Mouse (Mus musculus): ENCODE measurements at regions not wholly inside any gene's neighbourhood (a gene's known extent, or its start where the extent isn't known, plus 50 kb on each side); places are given as distances from the start of the nearest gene placed in this dataset.

GRCm38 (mm10) chr5:51763599-51763998 is 196.1 kb upstream of the Ppargc1a start:
- H3K36me3 ChIP-seq (ENCODE audit: insufficient read depth, low read length): no peaks in the 10 kb centered on the region

GRCm38 (mm10) chr5:51762352-51762751 is 194.8 kb upstream of the Ppargc1a start:
- Histone ChIP-seq H3K4me3 (ENCODE audit: low read length) (no peak overlapping the region), H3K27ac (ENCODE audit: low read length) (no peak overlapping the region), H3K9ac (replicated peaks; ENCODE audit: low read length) (no peak overlapping the region), H3K27me3 (ENCODE audit: insufficient read depth, low read length) (no peaks in the 10 kb centered on the region), H3K36me3 (ENCODE audit: insufficient read depth, low read length) (no peaks in the 10 kb centered on the region), H3K4me2 (replicated peaks; ENCODE audit: low read depth, low read length) (no peak overlapping the region), H3K9me3 (ENCODE audit: low read length) (no peaks in the 10 kb centered on the region), H3K4me1 (ENCODE audit: insufficient read depth, low read length) (no peaks in the 10 kb centered on the region)
- no peak for ATAC-seq (ENCODE audit: low FRiP score, low TSS enrichment)
- 37% methylated on average over 3 of the region's 3 CpGs for WGBS

More at GRCm38 (mm10) chr5:51763599-51763998, 196.1 kb upstream of the Ppargc1a start:
- H3K4me2 ChIP-seq (replicated peaks; ENCODE audit: low read depth, low read length): no peak overlapping the region
- H3K9me3 ChIP-seq (ENCODE audit: low read length): no peaks in the 10 kb centered on the region
- no peaks in the 10 kb centered on the region for H3K4me1 ChIP-seq (ENCODE audit: insufficient read depth, low read length)
- H3K27me3 ChIP-seq (ENCODE audit: insufficient read depth, low read length): no peaks in the 10 kb centered on the region
- no peak overlapping the region for H3K27ac ChIP-seq (ENCODE audit: low read length)
- ATAC-seq (ENCODE audit: low FRiP score, low TSS enrichment): no peak
- no peak overlapping the region for H3K4me3 ChIP-seq (ENCODE audit: low read length)
- 66% methylated on average over 7 of the region's 7 CpGs for WGBS
- H3K9ac ChIP-seq (replicated peaks; ENCODE audit: low read length): no peak overlapping the region

DNA sequence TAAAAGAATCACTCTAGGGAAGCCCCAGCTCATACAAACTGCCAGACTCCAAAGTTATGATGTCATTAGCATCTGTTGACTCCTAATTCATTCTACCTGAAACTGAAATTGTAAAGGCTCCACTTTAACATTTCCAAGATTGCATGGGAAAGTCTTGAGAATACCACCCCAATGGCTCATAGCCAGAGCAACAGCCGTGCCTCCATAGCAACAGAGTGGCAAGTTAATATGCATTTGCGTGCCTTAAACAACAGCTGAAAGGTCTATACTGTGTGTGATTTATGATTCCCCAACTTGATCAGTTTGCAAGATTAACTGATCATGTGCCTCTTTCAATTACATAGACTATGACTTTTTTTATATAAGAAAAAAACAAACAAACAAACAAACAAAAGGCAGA is 190.8 kb upstream of the Ppargc1a start:
- Histone ChIP-seq H3K27me3 (ENCODE audit: insufficient read depth, low read length) (no peaks in the 10 kb centered on the region), H3K4me3 (ENCODE audit: low read length) (no peak overlapping the region), H3K9ac (replicated peaks; ENCODE audit: low read length) (no peak overlapping the region), H3K4me1 (ENCODE audit: insufficient read depth, low read length) (no peaks in the 10 kb centered on the region), H3K36me3 (ENCODE audit: insufficient read depth, low read length) (no peaks in the 10 kb centered on the region), H3K27ac (ENCODE audit: low read length) (no peak overlapping the region), H3K4me2 (replicated peaks; ENCODE audit: low read depth, low read length) (no peak overlapping the region), H3K9me3 (ENCODE audit: low read length) (no peaks in the 10 kb centered on the region)
- WGBS: 81% methylated on average over 2 of the region's 2 CpGs
- no peak for ATAC-seq (ENCODE audit: low FRiP score, low TSS enrichment)

- WGBS: 86% methylated on average over 2 of the region's 2 CpGs
- no peak overlapping the region for H3K4me3 ChIP-seq (ENCODE audit: low read length)
These were observed 190.3 kb upstream of the Ppargc1a start for GRCm38 (mm10) chr5:51757864-51758263.

DNA sequence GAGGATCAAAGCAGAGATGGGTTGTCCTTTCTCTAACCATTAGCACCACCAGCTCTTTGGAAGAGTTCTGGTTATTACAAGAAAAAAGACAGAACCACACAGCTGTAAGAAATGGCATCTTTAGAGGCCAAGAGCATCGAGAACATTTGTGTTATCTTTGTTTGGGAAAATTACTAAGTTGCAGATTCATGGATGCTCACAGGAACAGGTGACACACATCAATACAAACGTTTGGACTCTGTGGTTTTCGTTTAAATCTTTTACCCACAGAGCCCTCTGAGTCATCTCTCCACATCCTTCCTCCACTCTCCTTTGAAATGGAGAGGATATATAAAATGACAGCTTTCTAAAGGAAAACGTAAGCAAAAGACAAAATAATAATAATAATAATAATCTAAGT is 184.5 kb upstream of the Ppargc1a start:
- Histone ChIP-seq H3K9me3 (ENCODE audit: low read length) (no peaks in the 10 kb centered on the region), H3K4me3 (ENCODE audit: low read length) (no peak overlapping the region), H3K27ac (ENCODE audit: low read length) (no peak overlapping the region), H3K27me3 (ENCODE audit: insufficient read depth, low read length) (no peaks in the 10 kb centered on the region), H3K9ac (replicated peaks; ENCODE audit: low read length) (no peak overlapping the region), H3K4me1 (ENCODE audit: insufficient read depth, low read length) (no peaks in the 10 kb centered on the region), H3K36me3 (ENCODE audit: insufficient read depth, low read length) (no peaks in the 10 kb centered on the region), H3K4me2 (replicated peaks; ENCODE audit: low read depth, low read length) (no peak overlapping the region)
- no peak for ATAC-seq (ENCODE audit: low FRiP score, low TSS enrichment)
- 67% methylated on average over 4 of the region's 4 CpGs for WGBS

More at GRCm38 (mm10) chr5:51757864-51758263, 190.3 kb upstream of the Ppargc1a start:
- Histone ChIP-seq H3K4me1 (ENCODE audit: insufficient read depth, low read length) (no peaks in the 10 kb centered on the region), H3K9ac (replicated peaks; ENCODE audit: low read length) (no peak overlapping the region), H3K36me3 (ENCODE audit: insufficient read depth, low read length) (no peaks in the 10 kb centered on the region), H3K27me3 (ENCODE audit: insufficient read depth, low read length) (no peaks in the 10 kb centered on the region), H3K4me2 (replicated peaks; ENCODE audit: low read depth, low read length) (no peak overlapping the region), H3K9me3 (ENCODE audit: low read length) (no peaks in the 10 kb centered on the region), H3K27ac (ENCODE audit: low read length) (no peak overlapping the region)
- no peak for ATAC-seq (ENCODE audit: low FRiP score, low TSS enrichment)

DNA sequence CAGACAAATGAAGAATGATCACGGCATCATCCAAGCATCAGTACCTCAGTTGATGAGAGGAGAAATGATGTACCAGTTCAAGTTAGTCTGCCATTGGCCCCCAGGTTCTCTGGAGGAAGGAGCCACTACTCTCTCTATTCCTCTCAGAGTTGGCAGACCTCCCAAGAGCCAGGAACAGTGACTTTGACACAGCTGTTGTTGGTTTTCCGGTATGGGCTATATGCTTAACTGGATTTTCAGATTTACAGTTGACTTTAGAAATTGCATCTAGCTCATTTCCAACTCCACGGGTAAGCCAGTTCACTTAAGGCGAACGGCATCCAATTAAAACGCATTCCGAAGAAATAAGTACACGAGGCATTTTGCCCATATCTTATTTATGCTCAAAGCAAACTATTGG is 182.9 kb upstream of the Ppargc1a start:
- no peaks in the 10 kb centered on the region for H3K27me3 ChIP-seq (ENCODE audit: insufficient read depth, low read length)
- no peak for ATAC-seq (ENCODE audit: low FRiP score, low TSS enrichment)
- no peak overlapping the region for H3K4me2 ChIP-seq (replicated peaks; ENCODE audit: low read depth, low read length)
- no peaks in the 10 kb centered on the region for H3K9me3 ChIP-seq (ENCODE audit: low read length)
- WGBS: 91% methylated on average over 8 of the region's 8 CpGs
- no peaks in the 10 kb centered on the region for H3K36me3 ChIP-seq (ENCODE audit: insufficient read depth, low read length)
- no peak overlapping the region for H3K4me3 ChIP-seq (ENCODE audit: low read length)
- H3K4me1 ChIP-seq (ENCODE audit: insufficient read depth, low read length): no peaks in the 10 kb centered on the region
- no peak overlapping the region for H3K9ac ChIP-seq (replicated peaks; ENCODE audit: low read length)
- H3K27ac ChIP-seq (ENCODE audit: low read length): no peak overlapping the region

GRCm38 (mm10) chr5:51740893-51741292 is 173.4 kb upstream of the Ppargc1a start:
- no peak overlapping the region for H3K4me3 ChIP-seq (ENCODE audit: low read length)
- no peak overlapping the region for H3K9ac ChIP-seq (replicated peaks; ENCODE audit: low read length)
- no peak for ATAC-seq (ENCODE audit: low FRiP score, low TSS enrichment)
- H3K27me3 ChIP-seq (ENCODE audit: insufficient read depth, low read length): no peaks in the 10 kb centered on the region
- no peak overlapping the region for H3K4me2 ChIP-seq (replicated peaks; ENCODE audit: low read depth, low read length)
- no peak overlapping the region for H3K27ac ChIP-seq (ENCODE audit: low read length)
- no peaks in the 10 kb centered on the region for H3K9me3 ChIP-seq (ENCODE audit: low read length)
- WGBS: 96% methylated on average over 8 of the region's 8 CpGs
- H3K4me1 ChIP-seq (ENCODE audit: insufficient read depth, low read length): no peaks in the 10 kb centered on the region
- no peaks in the 10 kb centered on the region for H3K36me3 ChIP-seq (ENCODE audit: insufficient read depth, low read length)

DNA sequence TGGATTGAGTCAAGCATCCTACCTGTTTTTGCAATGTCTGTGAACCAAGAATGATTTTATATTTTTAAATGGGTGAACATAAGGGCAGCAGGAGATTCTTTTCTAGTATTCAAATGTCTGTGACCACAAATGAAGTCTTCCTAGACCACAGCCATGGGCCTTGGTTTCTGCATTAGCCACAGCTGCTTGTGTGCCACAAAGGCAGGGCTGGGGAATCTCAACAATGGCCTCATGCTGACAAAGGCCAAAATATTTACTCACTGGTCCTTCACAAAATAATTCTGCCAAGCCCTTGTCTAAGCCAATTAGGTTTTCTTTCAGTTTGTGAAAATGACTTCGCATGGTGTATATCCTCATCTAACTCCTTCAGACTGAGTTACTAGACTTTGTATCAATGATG is 162.7 kb upstream of the Ppargc1a start:
- Histone ChIP-seq H3K4me2 (replicated peaks; ENCODE audit: low read depth, low read length) (no peak overlapping the region), H3K4me3 (ENCODE audit: low read length) (no peak overlapping the region), H3K4me1 (ENCODE audit: insufficient read depth, low read length) (no peaks in the 10 kb centered on the region), H3K36me3 (ENCODE audit: insufficient read depth, low read length) (no peaks in the 10 kb centered on the region), H3K9ac (replicated peaks; ENCODE audit: low read length) (no peak overlapping the region), H3K9me3 (ENCODE audit: low read length) (no peaks in the 10 kb centered on the region), H3K27ac (ENCODE audit: low read length) (no peak overlapping the region), H3K27me3 (ENCODE audit: insufficient read depth, low read length) (no peaks in the 10 kb centered on the region)
- no peak for ATAC-seq (ENCODE audit: low FRiP score, low TSS enrichment)
- 97% methylated on average over 1 of the region's 1 CpGs for WGBS

DNA sequence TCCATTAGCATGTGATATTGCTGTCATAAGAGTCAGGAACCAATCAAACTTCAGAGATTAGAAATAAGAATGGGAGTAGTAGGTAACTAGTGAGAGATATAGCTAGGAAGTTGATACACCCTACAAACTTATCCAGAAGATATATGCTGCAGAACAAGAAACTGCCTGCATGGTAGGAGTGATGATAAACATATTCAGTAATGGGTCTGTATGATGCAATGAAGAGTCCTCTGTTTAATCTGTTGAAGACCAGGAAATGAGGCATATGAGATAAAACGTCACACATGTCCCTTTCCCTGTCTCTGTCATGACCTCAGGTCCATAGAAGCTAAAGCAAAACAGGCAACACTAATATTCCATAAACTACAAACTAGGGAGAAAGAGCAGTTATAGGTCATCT is 162.2 kb upstream of the Ppargc1a start:
- Histone ChIP-seq H3K9ac (replicated peaks; ENCODE audit: low read length) (no peak overlapping the region), H3K27ac (ENCODE audit: low read length) (no peak overlapping the region), H3K9me3 (ENCODE audit: low read length) (no peaks in the 10 kb centered on the region), H3K36me3 (ENCODE audit: insufficient read depth, low read length) (no peaks in the 10 kb centered on the region), H3K27me3 (ENCODE audit: insufficient read depth, low read length) (no peaks in the 10 kb centered on the region), H3K4me3 (ENCODE audit: low read length) (no peak overlapping the region), H3K4me1 (ENCODE audit: insufficient read depth, low read length) (no peaks in the 10 kb centered on the region), H3K4me2 (replicated peaks; ENCODE audit: low read depth, low read length) (no peak overlapping the region)
- no peak for ATAC-seq (ENCODE audit: low FRiP score, low TSS enrichment)
- 70% methylated on average over 1 of the region's 1 CpGs for WGBS

- H3K4me1 ChIP-seq (ENCODE audit: insufficient read depth, low read length): no peaks in the 10 kb centered on the region
- H3K9ac ChIP-seq (replicated peaks; ENCODE audit: low read length): no peak overlapping the region
- H3K27me3 ChIP-seq (ENCODE audit: insufficient read depth, low read length): no peaks in the 10 kb centered on the region
- no peaks in the 10 kb centered on the region for H3K36me3 ChIP-seq (ENCODE audit: insufficient read depth, low read length)
- no peak overlapping the region for H3K4me2 ChIP-seq (replicated peaks; ENCODE audit: low read depth, low read length)
- H3K27ac ChIP-seq (ENCODE audit: low read length): no peak overlapping the region
- no peak overlapping the region for H3K4me3 ChIP-seq (ENCODE audit: low read length)
- ATAC-seq (ENCODE audit: low FRiP score, low TSS enrichment): no peak
- no peaks in the 10 kb centered on the region for H3K9me3 ChIP-seq (ENCODE audit: low read length)
These were observed 159.2 kb upstream of the Ppargc1a start for GRCm38 (mm10) chr5:51726762-51727161.

DNA sequence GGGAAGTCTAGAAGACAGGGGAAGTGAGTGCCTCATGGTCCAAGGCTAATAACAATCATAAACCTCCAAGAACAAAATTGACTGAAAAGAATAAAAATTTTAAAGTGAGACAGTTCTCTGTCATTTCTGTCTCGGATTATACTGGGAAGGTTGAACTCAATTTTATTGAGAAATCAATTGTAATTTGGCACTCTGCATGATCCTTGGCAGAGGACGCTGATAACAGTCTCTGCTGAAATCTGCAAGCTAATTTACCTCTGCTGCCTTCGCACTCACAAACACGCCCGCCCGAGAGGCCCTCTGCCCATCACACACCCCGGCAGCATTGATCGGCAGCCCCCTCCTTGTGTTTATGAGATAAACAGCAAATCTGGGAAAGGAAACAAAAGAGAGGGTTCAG is 151.4 kb upstream of the Ppargc1a start:
- Histone ChIP-seq H3K4me2 (replicated peaks; ENCODE audit: low read depth, low read length) (no peak overlapping the region), H3K27ac (ENCODE audit: low read length) (no peak overlapping the region), H3K9ac (replicated peaks; ENCODE audit: low read length) (no peak overlapping the region), H3K4me3 (ENCODE audit: low read length) (no peak overlapping the region), H3K27me3 (ENCODE audit: insufficient read depth, low read length) (no peaks in the 10 kb centered on the region), H3K4me1 (ENCODE audit: insufficient read depth, low read length) (0 out of 2 replicates have a peak, but pooled peaks cover 2% of the 10 kb centered on the region), H3K9me3 (ENCODE audit: low read length) (no peaks in the 10 kb centered on the region), H3K36me3 (ENCODE audit: insufficient read depth, low read length) (no peaks in the 10 kb centered on the region)
- 91% methylated on average over 8 of the region's 8 CpGs for WGBS
- ATAC-seq (ENCODE audit: low FRiP score, low TSS enrichment): no peak

Measured in kidney, embryonic 16.5 days (tissue).